Mouse (Mus musculus): Measurements from ENCODE around the gene Zfp831. TPM values are rescaled to one million over a fixed set of nuclear protein-coding genes. Genes with fewer than 3 reads are reported as not detected.

Zfp831 gene
- total RNA-seq, 2 experiments from 2014 or later, result 16.8 to 20.6 TPM

GRCm38 (mm10) chr2:174658229-174658844 is 15.0 kb downstream of the Zfp831 start:
- H3K4me3 ChIP-seq, result no peak overlapping the region
- TF ChIP-seq CTCF (IDR thresholded peaks at IDR 0.05), result peak; percentile 38
- intact Hi-C loops (cut with DNase I), result loop anchor here (5.0 kb wide), 1 partner anchor 166 kb away; no protein-coding TSS in a partner anchor
- no peak for DNase-seq (ENCODE audit: extremely low spot score in 1 of 2, low spot score in 2 of 2)
- H3K27ac ChIP-seq, result no peak overlapping the region

DNA sequence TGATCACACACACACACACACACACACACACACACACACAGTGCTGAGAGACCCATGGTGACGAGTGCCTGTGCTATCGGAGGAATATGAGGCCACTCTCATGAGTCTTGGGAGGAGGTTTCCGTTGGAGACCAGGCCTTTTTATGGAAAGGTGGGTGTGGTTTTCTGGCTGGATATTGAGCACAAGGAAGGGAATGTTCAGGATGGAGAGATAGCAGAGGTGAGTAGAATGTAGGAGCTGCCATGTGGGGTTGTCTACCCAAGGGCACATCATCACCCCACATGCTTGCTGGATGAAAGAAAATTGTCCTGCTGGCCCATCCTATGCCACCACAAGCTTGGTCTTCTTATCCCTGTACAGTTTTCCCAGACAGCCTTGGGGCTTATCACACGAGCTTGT is 16.5 kb downstream of the Zfp831 start:
- no peak overlapping the region for H3K27ac ChIP-seq
- no peak for DNase-seq (ENCODE audit: extremely low spot score in 1 of 2, low spot score in 2 of 2)
- TF ChIP-seq CTCF (IDR thresholded peaks at IDR 0.05), result no peak
- H3K4me3 ChIP-seq, result no peak overlapping the region
- intact Hi-C loops (cut with DNase I), result loop anchor here (5.0 kb wide), 1 partner anchor 168 kb away; no protein-coding TSS in a partner anchor

DNA sequence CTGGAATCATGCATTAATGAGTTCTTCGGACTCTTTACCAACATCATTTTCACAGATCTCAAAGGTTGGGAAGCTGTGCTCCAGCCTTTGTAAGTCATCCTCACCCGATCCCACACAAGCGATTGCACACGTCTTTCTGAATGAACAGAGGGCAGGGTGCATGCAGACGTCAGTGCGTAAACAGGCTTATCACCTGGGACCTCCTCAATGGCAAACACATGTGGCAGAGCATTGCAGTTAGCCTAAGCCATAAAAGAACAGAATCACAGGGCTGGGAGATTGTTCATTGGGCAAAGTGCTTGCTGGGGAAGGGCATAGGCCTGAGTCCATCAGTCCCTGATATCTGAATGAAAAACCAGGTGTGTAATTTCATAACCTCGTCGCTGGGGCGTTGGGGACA is 17.0 kb downstream of the Zfp831 start:
- TF ChIP-seq CTCF (IDR thresholded peaks at IDR 0.05), result no peak
- intact Hi-C loops (cut with DNase I), result no loop called here
- Histone ChIP-seq H3K4me3 (no peak overlapping the region), H3K27ac (no peak overlapping the region)
- DNase-seq (ENCODE audit: extremely low spot score in 1 of 2, low spot score in 2 of 2), result no peak

DNA sequence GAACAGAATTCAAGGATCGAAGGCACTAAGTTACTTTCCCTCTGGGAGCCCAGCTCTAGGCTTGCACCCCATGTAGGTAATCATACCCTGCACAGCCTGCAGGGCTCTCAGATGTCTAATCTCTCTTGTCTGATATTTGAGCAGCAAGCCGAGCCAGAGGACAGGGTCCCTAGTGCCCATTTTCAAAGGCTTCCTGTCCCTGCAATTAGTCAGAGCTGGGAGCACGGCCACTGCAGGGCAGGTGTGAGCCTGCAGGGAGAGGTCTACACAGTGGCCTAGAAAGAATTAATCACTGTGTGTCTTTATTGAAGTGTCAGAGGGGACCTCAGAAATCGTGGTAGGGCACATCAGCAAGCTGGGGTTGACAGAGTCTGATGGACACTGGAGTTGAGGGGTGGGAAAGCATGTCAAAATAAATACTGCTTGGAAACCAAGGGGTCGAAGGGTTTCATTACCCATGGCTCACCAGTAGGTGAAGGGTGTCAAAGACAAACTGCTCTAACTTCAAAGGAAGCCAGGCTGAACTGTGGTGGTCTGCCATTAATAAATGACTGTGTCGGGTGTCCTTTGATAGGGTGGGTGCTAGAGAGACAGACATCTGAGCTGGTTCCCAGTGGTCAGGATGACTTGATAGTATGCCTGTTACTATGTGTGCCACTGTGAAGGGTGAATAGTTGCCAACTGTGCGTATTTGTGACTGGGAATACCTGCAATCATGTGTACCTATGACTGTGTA is 18.3 kb downstream of the Zfp831 start:
- H3K4me3 ChIP-seq, result no peak overlapping the region
- no peak for TF ChIP-seq CTCF (IDR thresholded peaks at IDR 0.05)
- H3K27ac ChIP-seq, result no peak overlapping the region
- intact Hi-C loops (cut with DNase I), result no loop called here
- no peak for DNase-seq (ENCODE audit: extremely low spot score in 1 of 2, low spot score in 2 of 2)

GRCm38 (mm10) chr2:174662593-174662992 is 19.3 kb downstream of the Zfp831 start:
- no peak overlapping the region for H3K27ac ChIP-seq
- intact Hi-C loops (cut with DNase I), result no loop called here
- no peak for TF ChIP-seq CTCF (IDR thresholded peaks at IDR 0.05)
- DNase-seq (ENCODE audit: extremely low spot score in 1 of 2, low spot score in 2 of 2), result no peak
- H3K4me3 ChIP-seq, result no peak overlapping the region

DNA sequence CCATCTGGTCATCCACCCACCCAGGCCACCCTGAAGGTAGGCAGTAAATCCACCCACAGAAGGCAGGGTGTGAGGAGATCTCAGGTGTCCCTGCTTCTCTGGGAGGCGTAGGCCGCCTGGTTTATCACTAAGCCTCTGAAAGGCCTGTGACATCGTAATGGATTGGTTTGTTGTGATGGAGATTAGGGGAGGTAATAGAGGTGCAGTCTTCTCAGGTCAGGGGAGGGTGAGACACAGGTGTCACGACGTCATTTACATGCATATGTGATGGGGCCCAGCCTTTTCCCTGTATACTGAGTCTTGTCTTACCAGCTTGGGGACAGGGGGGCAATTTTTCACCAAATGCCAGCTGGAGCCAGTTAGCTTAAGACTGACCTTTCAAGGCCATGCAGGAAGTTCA is 22.1 kb downstream of the Zfp831 start:
- H3K27ac ChIP-seq, result no peak overlapping the region
- TF ChIP-seq CTCF (IDR thresholded peaks at IDR 0.05), result no peak
- DNase-seq (ENCODE audit: extremely low spot score in 1 of 2, low spot score in 2 of 2), result no peak
- H3K4me3 ChIP-seq, result no peak overlapping the region
- intact Hi-C loops (cut with DNase I), result no loop called here

GRCm38 (mm10) chr2:174668806-174669205 is 25.5 kb downstream of the Zfp831 start:
- no peak for TF ChIP-seq CTCF (IDR thresholded peaks at IDR 0.05)
- H3K4me3 ChIP-seq, result no peak overlapping the region
- DNase-seq (ENCODE audit: extremely low spot score in 1 of 2, low spot score in 2 of 2), result no peak
- intact Hi-C loops (cut with DNase I), result no loop called here
- no peak overlapping the region for H3K27ac ChIP-seq

DNA sequence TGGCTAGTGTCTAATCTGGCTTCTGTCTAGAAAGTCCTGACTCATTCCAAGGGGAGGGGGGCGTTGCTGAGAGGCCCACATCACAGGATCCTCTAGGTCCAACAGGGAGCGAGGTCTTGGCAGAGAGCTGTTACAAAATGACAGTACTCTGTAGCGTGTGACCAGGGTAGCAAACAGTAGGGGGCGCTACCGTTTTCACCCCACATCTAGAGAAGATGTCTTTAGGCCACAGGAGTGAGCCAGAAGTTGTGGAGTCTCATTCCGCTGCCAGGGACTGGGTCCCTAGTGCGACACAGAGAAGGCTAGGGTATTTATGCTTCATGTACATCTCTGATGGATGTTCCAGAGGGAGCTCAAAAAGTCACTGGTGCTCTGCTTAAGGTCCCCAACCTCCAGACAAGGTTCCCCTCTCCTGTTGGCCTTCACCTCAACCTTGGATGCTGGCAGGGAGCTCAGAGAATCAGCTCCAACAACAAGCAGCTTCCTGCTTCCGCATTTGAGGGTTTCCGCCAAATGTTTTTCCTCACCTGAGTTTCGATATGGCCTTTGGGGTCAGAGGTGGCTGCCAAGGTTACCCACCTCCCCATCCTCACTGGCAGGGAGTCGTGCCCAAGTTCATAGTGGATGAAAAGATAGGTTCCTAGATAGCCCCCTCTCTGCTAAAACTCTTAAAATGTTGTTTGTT is 29.3 kb downstream of the Zfp831 start:
- peak in 1 of 2 experiments; percentile 19 for DNase-seq (ENCODE audit: extremely low spot score in 1 of 2, low spot score in 2 of 2)
- intact Hi-C loops (cut with DNase I), result loop anchor here (1.0 to 10.0 kb wide), 4 partner anchors 178 to 1088 kb away; partner anchors contain the start of gene Prelid3b
- peak; percentile 48 for TF ChIP-seq CTCF (IDR thresholded peaks at IDR 0.05)
- Histone ChIP-seq H3K27ac (no peak overlapping the region; the same call in none of the 2 replicates), H3K4me3 (no peak overlapping the region; the same call in 1 of the 2 replicates)

GRCm38 (mm10) chr2:174673592-174674286 is 30.4 kb downstream of the Zfp831 start:
- DNase-seq (ENCODE audit: extremely low spot score in 1 of 2, low spot score in 2 of 2), result peak; percentile 87 to 92
- peak; percentile 96 for TF ChIP-seq CTCF (IDR thresholded peaks at IDR 0.05)
- Histone ChIP-seq H3K4me3 (peak overlapping the region; percentile 55), H3K27ac (peak overlapping the region; percentile 67)
- intact Hi-C loops (cut with DNase I), result loop anchor here (1.0 to 10.0 kb wide), 7 partner anchors 179 to 1089 kb away; partner anchors contain the start of gene Prelid3b

GRCm38 (mm10) chr2:174674287-174675045 is 31.1 kb downstream of the Zfp831 start:
- H3K4me3 ChIP-seq, result peak overlapping the region; percentile 55
- H3K27ac ChIP-seq, result peak overlapping the region; percentile 44; the same call in 1 of the 2 replicates
- DNase-seq (ENCODE audit: extremely low spot score in 1 of 2, low spot score in 2 of 2), result no peak
- intact Hi-C loops (cut with DNase I), result loop anchor here (1.0 to 10.0 kb wide), 6 partner anchors 184 to 1090 kb away; partner anchors contain the start of gene Prelid3b
- no peak for TF ChIP-seq CTCF (IDR thresholded peaks at IDR 0.05)

DNA sequence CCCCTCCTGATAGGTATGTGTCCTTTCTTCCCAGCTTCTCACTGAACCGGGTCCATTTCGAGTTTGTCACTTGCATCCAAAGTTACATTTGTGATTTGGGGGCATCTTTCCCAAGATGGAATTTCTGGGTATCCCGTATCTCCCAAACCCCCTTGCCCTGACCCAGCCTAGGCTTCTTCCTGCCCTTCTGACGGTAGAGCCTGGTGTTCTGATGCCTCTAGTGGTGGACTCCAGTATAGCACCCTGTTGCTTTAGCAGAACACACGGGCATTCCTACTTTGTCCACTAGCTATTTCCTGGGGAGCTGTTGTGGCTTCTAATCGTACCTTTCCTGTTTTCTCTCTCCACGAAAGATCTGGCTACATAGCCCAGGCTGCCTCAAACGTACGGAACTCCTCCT is 32.3 kb downstream of the Zfp831 start:
- H3K27ac ChIP-seq, result no peak overlapping the region
- H3K4me3 ChIP-seq, result no peak overlapping the region
- peak; percentile 95 for TF ChIP-seq CTCF (IDR thresholded peaks at IDR 0.05)
- peak; percentile 68 to 78 for DNase-seq (ENCODE audit: extremely low spot score in 1 of 2, low spot score in 2 of 2)
- intact Hi-C loops (cut with DNase I), result loop anchor here (2.0 to 10.0 kb wide), 3 partner anchors 183 to 1091 kb away; no protein-coding TSS in a partner anchor
